Mouse (Mus musculus): Measurements from ENCODE around the gene Cblb. TPM values are rescaled to one million over a fixed set of nuclear protein-coding genes. Genes with fewer than 3 reads are reported as not detected.

Gene Cblb
- polyA plus RNA-seq, 1 experiment from 2014 or later = 19.8 TPM

GRCm38 (mm10) chr16:52060100-52060719, 29.2 kb downstream of the Cblb start:
- ATAC-seq (ENCODE audit: insufficient read depth) = peak; percentile 16

GRCm38 (mm10) chr16:52061015-52061481, 30.0 kb downstream of the Cblb start:
- H3K4me3 ChIP-seq (ENCODE audit: low read depth, low read length) = no peak overlapping the region
- DNase-seq (peak; percentile 68), ATAC-seq (ENCODE audit: insufficient read depth) (peak; percentile 73; the same call in 1 of the 2 replicates)
- no peak overlapping the region for H3K9ac ChIP-seq
- H3K27ac ChIP-seq (ENCODE audit: low read depth) = peak overlapping the region; percentile 40
- H3K4me2 ChIP-seq = no peak overlapping the region
- H3K4me1 ChIP-seq (ENCODE audit: insufficient read depth) = peaks cover 22% of the 10 kb centered on the region
- no peaks in the 10 kb centered on the region for H3K9me3 ChIP-seq (ENCODE audit: low read depth, low read length)
- 39% methylated on average over 4 of the region's 4 CpGs for WGBS
- peaks cover 5% of the 10 kb centered on the region; the same call in 1 of the 2 replicates for H3K36me3 ChIP-seq (ENCODE audit: insufficient read depth)
- H3K27me3 ChIP-seq (ENCODE audit: insufficient read depth, low read length) = no peaks in the 10 kb centered on the region
- TF ChIP-seq CTCF (IDR thresholded peaks at IDR 0.05; ENCODE audit: low read depth) = no peak

More at GRCm38 (mm10) chr16:52060100-52060719, 29.2 kb downstream of the Cblb start:
- H3K4me3 ChIP-seq (ENCODE audit: low read depth, low read length) = no peak overlapping the region
- peak overlapping the region; percentile 40 for H3K27ac ChIP-seq (ENCODE audit: low read depth)
- peak; percentile 53 for DNase-seq
- WGBS = 49% methylated on average over 17 of the region's 17 CpGs
- H3K9ac ChIP-seq = no peak overlapping the region
- no peak for TF ChIP-seq CTCF (IDR thresholded peaks at IDR 0.05; ENCODE audit: low read depth)
- no peaks in the 10 kb centered on the region for H3K27me3 ChIP-seq (ENCODE audit: insufficient read depth, low read length)
- H3K36me3 ChIP-seq (ENCODE audit: insufficient read depth) = peaks cover 4% of the 10 kb centered on the region; the same call in 1 of the 2 replicates
- H3K9me3 ChIP-seq (ENCODE audit: low read depth, low read length) = no peaks in the 10 kb centered on the region
- peak overlapping the region; percentile 27; the same call in 1 of the 2 replicates for H3K4me2 ChIP-seq
- peaks cover 22% of the 10 kb centered on the region for H3K4me1 ChIP-seq (ENCODE audit: insufficient read depth)

DNA sequence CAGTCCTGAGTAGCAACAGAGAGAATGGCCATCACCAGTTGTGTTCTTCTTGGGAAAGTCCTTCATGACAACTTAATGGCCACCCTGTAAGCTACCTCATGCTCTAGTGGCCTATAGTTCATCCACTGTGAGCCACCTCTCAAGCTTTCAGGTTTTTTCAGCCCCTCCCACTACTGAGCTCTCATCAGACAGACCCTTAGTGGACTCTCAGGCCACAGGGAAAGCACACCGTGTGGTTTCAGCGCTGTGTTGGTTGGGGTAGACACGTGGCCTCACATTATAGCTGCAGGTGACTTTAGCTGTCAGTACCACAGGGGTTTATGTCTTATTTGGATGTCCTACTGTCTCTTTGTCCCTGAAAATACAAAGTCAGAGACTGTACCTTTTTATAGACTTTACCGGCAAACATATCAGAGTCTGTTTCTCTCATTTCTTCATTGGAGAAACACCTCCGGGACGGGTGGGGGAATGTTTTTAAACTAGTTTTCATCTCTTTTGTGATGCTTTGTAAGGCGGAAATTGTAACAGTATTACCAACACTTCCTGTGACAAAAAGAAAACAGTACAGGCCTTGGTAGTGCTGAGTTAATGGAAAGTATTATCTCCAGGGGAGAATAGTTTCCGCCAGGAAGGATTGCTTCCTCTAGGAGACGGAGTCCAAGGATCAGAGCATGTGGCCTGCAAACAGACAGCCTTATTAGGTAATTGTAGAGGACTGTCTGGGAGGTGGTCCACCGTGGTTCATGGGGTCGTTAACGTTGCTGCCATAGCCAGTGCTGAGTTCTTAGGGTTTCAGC, 33.5 kb downstream of the Cblb start:
- H3K27ac ChIP-seq (ENCODE audit: low read depth) = peak overlapping the region; percentile 8; the same call in 1 of the 2 replicates
- no peaks in the 10 kb centered on the region for H3K9me3 ChIP-seq (ENCODE audit: low read depth, low read length)
- H3K27me3 ChIP-seq (ENCODE audit: insufficient read depth, low read length) = no peaks in the 10 kb centered on the region
- H3K36me3 ChIP-seq (ENCODE audit: insufficient read depth) = 0 out of 2 replicates have a peak, but pooled peaks cover 2% of the 10 kb centered on the region
- H3K4me1 ChIP-seq (ENCODE audit: insufficient read depth) = peaks cover 17% of the 10 kb centered on the region
- ATAC-seq (ENCODE audit: insufficient read depth) (peak; percentile 48), DNase-seq (peak; percentile 54)
- no peak for TF ChIP-seq CTCF (IDR thresholded peaks at IDR 0.05; ENCODE audit: low read depth)
- H3K9ac ChIP-seq = no peak overlapping the region
- 71% methylated on average over 12 of the region's 12 CpGs for WGBS
- H3K4me3 ChIP-seq (ENCODE audit: low read depth, low read length) = no peak overlapping the region
- no peak overlapping the region for H3K4me2 ChIP-seq

DNA sequence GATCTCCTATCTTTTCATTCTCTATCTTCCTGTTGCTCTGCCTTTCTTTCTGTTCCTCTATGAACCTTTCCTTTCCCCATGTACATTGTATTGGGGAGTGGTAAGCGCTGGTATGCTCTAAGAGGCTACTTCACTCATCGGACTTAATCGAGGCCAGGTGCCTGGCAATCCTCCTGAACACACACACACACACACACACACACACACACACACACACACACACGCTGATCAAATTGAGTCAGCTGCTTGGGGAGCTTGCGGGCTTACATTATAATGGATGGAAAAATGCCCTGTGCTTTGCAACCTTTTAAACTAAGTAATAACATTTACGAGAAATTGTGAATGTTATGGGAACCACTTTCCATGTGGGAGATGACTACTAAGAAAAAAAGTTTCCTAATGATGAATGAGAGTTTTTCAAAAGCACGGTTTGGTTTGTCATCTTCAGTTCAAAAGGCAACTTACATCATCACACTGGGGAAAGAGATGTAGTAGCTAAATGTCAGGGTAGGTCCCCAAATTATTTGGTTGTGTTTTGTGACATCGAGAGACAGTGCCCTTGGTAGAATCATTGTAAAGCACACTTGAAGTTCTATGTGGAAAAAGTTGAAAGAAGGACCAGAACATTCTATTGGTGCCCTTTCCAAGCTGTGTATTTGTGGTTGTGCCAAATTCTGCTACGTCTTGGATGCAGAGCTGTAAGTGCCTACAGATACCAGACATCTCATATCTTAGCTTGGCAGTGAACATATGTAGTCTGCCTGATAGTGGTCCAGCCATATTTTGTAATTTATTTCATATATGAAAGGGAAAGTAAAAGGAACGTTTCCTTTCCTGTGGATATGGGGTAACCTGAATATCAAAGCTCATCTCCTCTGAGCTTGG, 36.8 kb downstream of the Cblb start:
- no peak overlapping the region for H3K27ac ChIP-seq (ENCODE audit: low read depth)
- no peak for ATAC-seq (ENCODE audit: insufficient read depth)
- no peak overlapping the region for H3K4me2 ChIP-seq
- H3K4me1 ChIP-seq (ENCODE audit: insufficient read depth) = peaks cover 8% of the 10 kb centered on the region; the same call in 1 of the 2 replicates
- 0 out of 2 replicates have a peak, but pooled peaks cover 2% of the 10 kb centered on the region for H3K36me3 ChIP-seq (ENCODE audit: insufficient read depth)
- H3K4me3 ChIP-seq (ENCODE audit: low read depth, low read length) = no peak overlapping the region
- H3K27me3 ChIP-seq (ENCODE audit: insufficient read depth, low read length) = no peaks in the 10 kb centered on the region
- DNase-seq = no peak
- H3K9ac ChIP-seq = no peak overlapping the region
- no peaks in the 10 kb centered on the region for H3K9me3 ChIP-seq (ENCODE audit: low read depth, low read length)
- no peak for TF ChIP-seq CTCF (IDR thresholded peaks at IDR 0.05; ENCODE audit: low read depth)
- 72% methylated on average over 10 of the region's 10 CpGs for WGBS

- H3K27me3 ChIP-seq (ENCODE audit: insufficient read depth, low read length) = no peaks in the 10 kb centered on the region
Measured at GRCm38 (mm10) chr16:52068517-52068874, 37.5 kb downstream of the Cblb start.

GRCm38 (mm10) chr16:52069648-52070047, 38.6 kb downstream of the Cblb start:
- Histone ChIP-seq H3K4me2 (no peak overlapping the region), H3K36me3 (ENCODE audit: insufficient read depth) (0 out of 2 replicates have a peak, but pooled peaks cover 2% of the 10 kb centered on the region), H3K9me3 (ENCODE audit: low read depth, low read length) (no peaks in the 10 kb centered on the region), H3K27ac (ENCODE audit: low read depth) (no peak overlapping the region), H3K27me3 (ENCODE audit: insufficient read depth, low read length) (no peaks in the 10 kb centered on the region), H3K4me1 (ENCODE audit: insufficient read depth) (peaks cover 8% of the 10 kb centered on the region; the same call in 1 of the 2 replicates), H3K9ac (no peak overlapping the region), H3K4me3 (ENCODE audit: low read depth, low read length) (no peak overlapping the region)
- DNase-seq (no peak), ATAC-seq (ENCODE audit: insufficient read depth) (no peak)
- WGBS = 61% methylated on average over 6 of the region's 6 CpGs
- TF ChIP-seq CTCF (IDR thresholded peaks at IDR 0.05; ENCODE audit: low read depth) = no peak

More at GRCm38 (mm10) chr16:52068517-52068874, 37.5 kb downstream of the Cblb start:
- H3K9ac ChIP-seq = no peak overlapping the region
- no peak for TF ChIP-seq CTCF (IDR thresholded peaks at IDR 0.05; ENCODE audit: low read depth)
- H3K9me3 ChIP-seq (ENCODE audit: low read depth, low read length) = no peaks in the 10 kb centered on the region
- 89% methylated on average over 3 of the region's 3 CpGs for WGBS
- no peak overlapping the region for H3K4me3 ChIP-seq (ENCODE audit: low read depth, low read length)
- H3K36me3 ChIP-seq (ENCODE audit: insufficient read depth) = 0 out of 2 replicates have a peak, but pooled peaks cover 2% of the 10 kb centered on the region
- H3K4me1 ChIP-seq (ENCODE audit: insufficient read depth) = peaks cover 8% of the 10 kb centered on the region; the same call in 1 of the 2 replicates
- no peak overlapping the region for H3K27ac ChIP-seq (ENCODE audit: low read depth)
- ATAC-seq (ENCODE audit: insufficient read depth) = no peak
- no peak for DNase-seq
- H3K4me2 ChIP-seq = no peak overlapping the region

Measured in lung, embryonic 14.5 days (tissue).